Mouse (Mus musculus): ENCODE results near the gene Kcnma1. TPM values are rescaled to one million over a fixed set of nuclear protein-coding genes. Genes with fewer than 3 reads are reported as not detected.

Gene Kcnma1
- total RNA-seq, 1 experiment, result 0.49 TPM

- Histone ChIP-seq H3K4me3 (ENCODE audit: insufficient read depth in 1 of 2, low read depth in 1 of 2, low read length in 2 of 2, poor library complexity in 1 of 2, severe bottlenecking in 1 of 2) (no peak overlapping the region), H3K4me1 (ENCODE audit: control insufficient read depth in 2 of 2, insufficient read depth in 2 of 2, low read length in 2 of 2, poor library complexity in 1 of 2) (no peaks in the 10 kb centered on the region), H3K36me3 (ENCODE audit: control insufficient read depth, insufficient read depth, low read length, poor library complexity, severe bottlenecking) (no peaks in the 10 kb centered on the region), H3K9me3 (ENCODE audit: control insufficient read depth, insufficient read depth, low read depth, low read length) (no peaks in the 10 kb centered on the region), H3K27ac (ENCODE audit: insufficient read depth, low read depth, low read length, poor library complexity, severe bottlenecking) (no peak overlapping the region), H3K9ac (ENCODE audit: insufficient read depth, low read depth, low read length, poor library complexity, severe bottlenecking) (no peak overlapping the region)
- in situ Hi-C loops (cut with MboI; ENCODE audit: low sequenced_read_pairs in 2 of 2, unreplicated experiment in 2 of 2), result no loop called here
- TF ChIP-seq MAFK (IDR thresholded peaks at IDR 0.05; ENCODE audit: insufficient read depth, low read depth, low read length) (no peak), ZC3H11A (IDR thresholded peaks at IDR 0.05; ENCODE audit: borderline replicate concordance, low read depth, low read length) (no peak), ZNF384 (IDR thresholded peaks at IDR 0.05; ENCODE audit: low read depth, low read length) (no peak), CHD2 (IDR thresholded peaks at IDR 0.05; ENCODE audit: low read depth, low read length) (no peak), HCFC1 (IDR thresholded peaks at IDR 0.05; ENCODE audit: borderline replicate concordance, insufficient read depth, low read length) (no peak)
- DNase-seq (ENCODE audit: low read depth, low spot score), result no peak
Observed at GRCm38 (mm10) chr14:23626925-23627324, 387.4 kb downstream of the Kcnma1 start.

- TF ChIP-seq MAFK (IDR thresholded peaks at IDR 0.05; ENCODE audit: insufficient read depth, low read depth, low read length) (no peak), ZC3H11A (IDR thresholded peaks at IDR 0.05; ENCODE audit: borderline replicate concordance, low read depth, low read length) (no peak), ZNF384 (IDR thresholded peaks at IDR 0.05; ENCODE audit: low read depth, low read length) (no peak), CHD2 (IDR thresholded peaks at IDR 0.05; ENCODE audit: low read depth, low read length) (no peak), HCFC1 (IDR thresholded peaks at IDR 0.05; ENCODE audit: borderline replicate concordance, insufficient read depth, low read length) (no peak)
- no peaks in the 10 kb centered on the region for H3K36me3 ChIP-seq (ENCODE audit: control insufficient read depth, insufficient read depth, low read length, poor library complexity, severe bottlenecking)
- in situ Hi-C loops (cut with MboI; ENCODE audit: low sequenced_read_pairs in 2 of 2, unreplicated experiment in 2 of 2), result no loop called here
- no peaks in the 10 kb centered on the region for H3K4me1 ChIP-seq (ENCODE audit: control insufficient read depth in 2 of 2, insufficient read depth in 2 of 2, low read length in 2 of 2, poor library complexity in 1 of 2)
- no peak for DNase-seq (ENCODE audit: low read depth, low spot score)
- no peak overlapping the region for H3K9ac ChIP-seq (ENCODE audit: insufficient read depth, low read depth, low read length, poor library complexity, severe bottlenecking)
- H3K27ac ChIP-seq (ENCODE audit: insufficient read depth, low read depth, low read length, poor library complexity, severe bottlenecking), result no peak overlapping the region
- no peaks in the 10 kb centered on the region for H3K9me3 ChIP-seq (ENCODE audit: control insufficient read depth, insufficient read depth, low read depth, low read length)
- H3K4me3 ChIP-seq (ENCODE audit: insufficient read depth in 1 of 2, low read depth in 1 of 2, low read length in 2 of 2, poor library complexity in 1 of 2, severe bottlenecking in 1 of 2), result no peak overlapping the region
Observed at GRCm38 (mm10) chr14:23626114-23626513, 388.2 kb downstream of the Kcnma1 start.

GRCm38 (mm10) chr14:23625436-23625835, 388.9 kb downstream of the Kcnma1 start:
- in situ Hi-C loops (cut with MboI; ENCODE audit: low sequenced_read_pairs in 2 of 2, unreplicated experiment in 2 of 2), result no loop called here
- no peak overlapping the region for H3K9ac ChIP-seq (ENCODE audit: insufficient read depth, low read depth, low read length, poor library complexity, severe bottlenecking)
- no peaks in the 10 kb centered on the region for H3K36me3 ChIP-seq (ENCODE audit: control insufficient read depth, insufficient read depth, low read length, poor library complexity, severe bottlenecking)
- H3K27ac ChIP-seq (ENCODE audit: insufficient read depth, low read depth, low read length, poor library complexity, severe bottlenecking), result no peak overlapping the region
- no peak overlapping the region for H3K4me3 ChIP-seq (ENCODE audit: insufficient read depth in 1 of 2, low read depth in 1 of 2, low read length in 2 of 2, poor library complexity in 1 of 2, severe bottlenecking in 1 of 2)
- DNase-seq (ENCODE audit: low read depth, low spot score), result no peak
- H3K9me3 ChIP-seq (ENCODE audit: control insufficient read depth, insufficient read depth, low read depth, low read length), result no peaks in the 10 kb centered on the region
- H3K4me1 ChIP-seq (ENCODE audit: control insufficient read depth in 2 of 2, insufficient read depth in 2 of 2, low read length in 2 of 2, poor library complexity in 1 of 2), result no peaks in the 10 kb centered on the region
- TF ChIP-seq ZC3H11A (IDR thresholded peaks at IDR 0.05; ENCODE audit: borderline replicate concordance, low read depth, low read length) (no peak), CHD2 (IDR thresholded peaks at IDR 0.05; ENCODE audit: low read depth, low read length) (no peak), HCFC1 (IDR thresholded peaks at IDR 0.05; ENCODE audit: borderline replicate concordance, insufficient read depth, low read length) (no peak), ZNF384 (IDR thresholded peaks at IDR 0.05; ENCODE audit: low read depth, low read length) (no peak), MAFK (IDR thresholded peaks at IDR 0.05; ENCODE audit: insufficient read depth, low read depth, low read length) (no peak)

GRCm38 (mm10) chr14:23624455-23624854, 389.8 kb downstream of the Kcnma1 start:
- Histone ChIP-seq H3K4me3 (ENCODE audit: insufficient read depth in 1 of 2, low read depth in 1 of 2, low read length in 2 of 2, poor library complexity in 1 of 2, severe bottlenecking in 1 of 2) (no peak overlapping the region), H3K9ac (ENCODE audit: insufficient read depth, low read depth, low read length, poor library complexity, severe bottlenecking) (no peak overlapping the region), H3K27ac (ENCODE audit: insufficient read depth, low read depth, low read length, poor library complexity, severe bottlenecking) (no peak overlapping the region), H3K36me3 (ENCODE audit: control insufficient read depth, insufficient read depth, low read length, poor library complexity, severe bottlenecking) (no peaks in the 10 kb centered on the region), H3K4me1 (ENCODE audit: control insufficient read depth in 2 of 2, insufficient read depth in 2 of 2, low read length in 2 of 2, poor library complexity in 1 of 2) (no peaks in the 10 kb centered on the region), H3K9me3 (ENCODE audit: control insufficient read depth, insufficient read depth, low read depth, low read length) (no peaks in the 10 kb centered on the region)
- no peak for DNase-seq (ENCODE audit: low read depth, low spot score)
- in situ Hi-C loops (cut with MboI; ENCODE audit: low sequenced_read_pairs in 2 of 2, unreplicated experiment in 2 of 2), result no loop called here
- no peak for TF ChIP-seq MAFK (IDR thresholded peaks at IDR 0.05; ENCODE audit: insufficient read depth, low read depth, low read length)
- TF ChIP-seq ZC3H11A (IDR thresholded peaks at IDR 0.05; ENCODE audit: borderline replicate concordance, low read depth, low read length), result no peak
- no peak for TF ChIP-seq ZNF384 (IDR thresholded peaks at IDR 0.05; ENCODE audit: low read depth, low read length)
- no peak for TF ChIP-seq CHD2 (IDR thresholded peaks at IDR 0.05; ENCODE audit: low read depth, low read length)
- TF ChIP-seq HCFC1 (IDR thresholded peaks at IDR 0.05; ENCODE audit: borderline replicate concordance, insufficient read depth, low read length), result no peak

GRCm38 (mm10) chr14:23620685-23621084, 393.6 kb downstream of the Kcnma1 start:
- Histone ChIP-seq H3K9me3 (ENCODE audit: control insufficient read depth, insufficient read depth, low read depth, low read length) (no peaks in the 10 kb centered on the region), H3K4me1 (ENCODE audit: control insufficient read depth in 2 of 2, insufficient read depth in 2 of 2, low read length in 2 of 2, poor library complexity in 1 of 2) (no peaks in the 10 kb centered on the region), H3K4me3 (ENCODE audit: insufficient read depth in 1 of 2, low read depth in 1 of 2, low read length in 2 of 2, poor library complexity in 1 of 2, severe bottlenecking in 1 of 2) (no peak overlapping the region), H3K27ac (ENCODE audit: insufficient read depth, low read depth, low read length, poor library complexity, severe bottlenecking) (no peak overlapping the region), H3K36me3 (ENCODE audit: control insufficient read depth, insufficient read depth, low read length, poor library complexity, severe bottlenecking) (no peaks in the 10 kb centered on the region), H3K9ac (ENCODE audit: insufficient read depth, low read depth, low read length, poor library complexity, severe bottlenecking) (no peak overlapping the region)
- DNase-seq (ENCODE audit: low read depth, low spot score), result no peak
- TF ChIP-seq MAFK (IDR thresholded peaks at IDR 0.05; ENCODE audit: insufficient read depth, low read depth, low read length), result no peak
- TF ChIP-seq HCFC1 (IDR thresholded peaks at IDR 0.05; ENCODE audit: borderline replicate concordance, insufficient read depth, low read length), result no peak
- TF ChIP-seq CHD2 (IDR thresholded peaks at IDR 0.05; ENCODE audit: low read depth, low read length), result no peak
- TF ChIP-seq ZNF384 (IDR thresholded peaks at IDR 0.05; ENCODE audit: low read depth, low read length), result no peak
- no peak for TF ChIP-seq ZC3H11A (IDR thresholded peaks at IDR 0.05; ENCODE audit: borderline replicate concordance, low read depth, low read length)
- in situ Hi-C loops (cut with MboI; ENCODE audit: low sequenced_read_pairs in 2 of 2, unreplicated experiment in 2 of 2), result no loop called here

Measured in ES-E14 (cell line).